Mouse (Mus musculus) embryonic facial prominence, embryonic 13.5 days (tissue): Measurements from ENCODE around the gene Abca17. TPM values are rescaled to one million over a fixed set of nuclear protein-coding genes. Genes with fewer than 3 reads are reported as not detected.
A peak's percentile ranks its signal among the peaks of the same experiment; 100 is the strongest.

ENCODE experiments used
- ATAC-seq: fragments of 200-750 bp; cut with Nextera tagmentation; 2 replicates; pipeline ENCODE4 v1.8.0; 2017; ENCODE audit warnings: low read depth; ENCODE audit not compliant: insufficient number of reproducible peaks, insufficient read depth, low FRiP score, low TSS enrichment
- H3K27ac ChIP-seq: fragments of 300-500 bp; sonication (generic); 2 replicates; pipeline ENCODE4 v1.5.1; 2015; ENCODE audit warnings: moderate library complexity, mild to moderate bottlenecking, inconsistent platforms
- H3K27me3 ChIP-seq: fragments of 300-500 bp; sonication (generic); 2 replicates; pipeline ENCODE4 v1.6.1; 2015; ENCODE audit warnings: mild to moderate bottlenecking, inconsistent platforms
- H3K36me3 ChIP-seq: fragments of 300-500 bp; sonication (generic); 2 replicates; pipeline ENCODE4 v1.6.1; 2015; ENCODE audit warnings: mild to moderate bottlenecking, inconsistent platforms
- H3K4me1 ChIP-seq: fragments of 300-500 bp; sonication (generic); 2 replicates; pipeline ENCODE4 v1.6.1; 2015; ENCODE audit warnings: inconsistent platforms
- H3K4me2 ChIP-seq: fragments of 300-500 bp; sonication (generic); 2 replicates; pipeline ENCODE4 v1.6.1; 2015; ENCODE audit warnings: moderate library complexity, mild to moderate bottlenecking, inconsistent platforms
- H3K4me3 ChIP-seq: fragments of 300-500 bp; sonication (generic); 2 replicates; pipeline ENCODE4 v1.5.1; 2015; ENCODE audit warnings: mild to moderate bottlenecking, inconsistent platforms
- H3K9ac ChIP-seq: fragments of 300-500 bp; sonication (generic); 2 replicates; pipeline ENCODE4 v1.6.1; 2015; ENCODE audit warnings: mild to moderate bottlenecking, inconsistent platforms
- H3K9me3 ChIP-seq: fragments of 300-500 bp; sonication (generic); 2 replicates; pipeline ENCODE4 v1.6.1; 2016; ENCODE audit warnings: inconsistent platforms
- WGBS: fragments of 180-500 bp; shearing (Covaris S2); methylation state at CpG from one replicate; pipeline ENCODE4 v1.1.7; 2015; ENCODE audit warnings: mixed read lengths; 5-methylcytosine and 5-hydroxymethylcytosine counted together
- microRNA-seq: library from miRNA; unstranded; fragments of <30 nt; microRNA quantifications from one replicate; pipeline ENCODE4, GENCODE M21; 2016
- polyA plus RNA-seq: library from polyadenylated mRNA; unstranded; fragments of >200 nt; fragmentation: Nextera tagmentation; extraction: Ambion mirVana; gene quantifications from 2 replicates; pipeline ENCODE4 v1.2.1, GENCODE M21; 2015

Gene Abca17
- polyA plus RNA-seq, 1 experiment from 2014 or later: not detected

DNA sequence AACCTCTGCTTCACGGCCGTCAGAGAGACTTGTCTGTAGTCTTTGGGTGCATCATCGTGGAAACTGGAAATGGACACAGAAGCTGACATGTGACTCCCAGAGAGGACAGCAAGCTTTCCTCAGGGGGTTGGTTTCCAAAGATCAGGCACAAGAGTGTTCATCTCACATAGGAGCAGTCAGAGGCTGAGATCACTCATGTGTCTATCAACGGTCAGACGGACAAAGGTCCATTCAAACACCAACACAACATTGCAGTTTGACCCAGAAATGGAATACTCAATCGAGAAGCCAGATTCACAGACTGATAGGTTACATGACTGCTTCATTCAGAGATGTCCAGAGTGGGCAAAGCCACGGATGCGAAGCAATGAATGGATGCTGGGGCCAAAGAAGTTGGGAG lies 124.1 kb downstream of the Abca17 start:
- Histone ChIP-seq H3K36me3 (peaks cover 91% of the 10 kb centered on the region), H3K27ac (no peak overlapping the region), H3K4me2 (no peak overlapping the region), H3K27me3 (no peaks in the 10 kb centered on the region), H3K9ac (peak overlapping the region; percentile 21; the same call in 1 of the 2 replicates), H3K9me3 (no peaks in the 10 kb centered on the region), H3K4me3 (no peak overlapping the region), H3K4me1 (no peaks in the 10 kb centered on the region)
- 93% methylated on average over 8 of the region's 8 CpGs for WGBS
- no peak for ATAC-seq

DNA sequence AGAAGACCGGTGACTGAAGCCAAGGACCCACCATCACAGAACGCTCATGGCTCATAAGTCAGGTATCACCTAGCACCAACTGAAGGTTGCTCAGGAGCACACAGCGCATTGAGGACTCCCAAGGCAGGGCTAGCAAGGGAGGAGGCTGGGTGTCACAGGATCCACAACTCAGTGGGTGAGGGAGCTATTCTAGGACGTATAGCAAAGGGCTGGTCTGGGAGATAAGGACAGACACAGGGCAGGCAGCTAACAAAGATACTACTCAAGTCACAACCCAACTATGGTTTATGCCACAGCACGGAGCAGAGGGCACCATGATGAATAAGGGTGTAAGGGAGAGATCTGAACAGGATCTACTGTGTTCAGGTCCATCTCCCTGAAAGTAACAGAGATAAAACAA lies 125.0 kb downstream of the Abca17 start:
- Histone ChIP-seq H3K36me3 (peaks cover 83% of the 10 kb centered on the region), H3K9me3 (no peaks in the 10 kb centered on the region), H3K4me2 (no peak overlapping the region), H3K27me3 (no peaks in the 10 kb centered on the region), H3K4me1 (peaks cover 5% of the 10 kb centered on the region), H3K9ac (no peak overlapping the region), H3K4me3 (no peak overlapping the region), H3K27ac (no peak overlapping the region)
- WGBS: 94% methylated on average over 5 of the region's 5 CpGs
- ATAC-seq: no peak

DNA sequence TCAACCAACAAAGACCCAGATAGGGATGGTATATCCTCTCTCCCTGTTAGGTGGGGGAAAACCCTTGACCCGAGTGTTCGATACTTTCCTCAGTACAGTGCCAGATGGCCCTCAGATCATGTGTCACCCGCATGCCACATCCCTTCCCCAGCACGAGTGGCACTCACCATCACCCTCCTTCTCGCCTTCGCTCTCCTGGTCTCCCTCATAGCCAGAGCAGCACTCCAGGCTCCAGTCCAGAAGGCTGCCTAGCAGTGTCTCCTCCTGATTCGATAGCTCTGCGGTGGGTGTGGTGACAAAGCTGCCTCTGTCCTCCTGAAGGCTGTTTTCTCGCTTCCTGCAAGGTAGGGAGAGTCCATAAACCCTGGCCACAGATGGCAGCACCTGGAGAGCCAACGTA lies 126.1 kb downstream of the Abca17 start:
- Histone ChIP-seq H3K36me3 (peaks cover 72% of the 10 kb centered on the region), H3K4me3 (no peak overlapping the region), H3K4me1 (peaks cover 10% of the 10 kb centered on the region), H3K9ac (no peak overlapping the region), H3K4me2 (no peak overlapping the region), H3K9me3 (no peaks in the 10 kb centered on the region), H3K27me3 (no peaks in the 10 kb centered on the region), H3K27ac (no peak overlapping the region)
- ATAC-seq: no peak
- 85% methylated on average over 10 of the region's 10 CpGs for WGBS

GRCm38 (mm10) chr17:24223513-24223912 lies 127.4 kb downstream of the Abca17 start:
- no peaks in the 10 kb centered on the region for H3K9me3 ChIP-seq
- peaks cover 15% of the 10 kb centered on the region for H3K4me1 ChIP-seq
- WGBS: 92% methylated on average over 5 of the region's 5 CpGs
- ATAC-seq: no peak
- H3K4me3 ChIP-seq: no peak overlapping the region
- no peak overlapping the region for H3K27ac ChIP-seq
- H3K27me3 ChIP-seq: no peaks in the 10 kb centered on the region
- H3K4me2 ChIP-seq: no peak overlapping the region
- H3K9ac ChIP-seq: 0 out of 2 replicates have a peak overlapping the region, but pooled peaks have one; percentile 0
- H3K36me3 ChIP-seq: peaks cover 63% of the 10 kb centered on the region

DNA sequence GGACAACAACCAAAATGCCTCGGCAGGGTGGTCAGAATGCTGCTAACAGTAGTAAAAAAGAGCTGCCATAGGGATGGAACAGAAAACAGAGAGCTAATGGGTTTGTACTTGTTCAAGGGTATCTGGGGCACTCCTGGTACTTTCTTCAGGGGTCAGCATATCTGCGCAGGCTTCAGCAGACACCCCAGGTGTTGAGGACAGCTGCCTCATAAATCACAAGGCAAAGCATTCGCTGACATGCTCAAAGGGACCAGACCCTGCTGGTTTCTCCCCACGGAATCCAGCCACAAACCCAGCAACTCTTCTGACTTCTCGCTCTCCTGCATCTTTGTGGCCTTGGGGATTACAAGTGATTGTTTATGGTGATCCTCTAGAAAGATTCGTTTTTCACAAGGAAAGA lies 128.2 kb downstream of the Abca17 start:
- 79% methylated on average over 6 of the region's 6 CpGs for WGBS
- Histone ChIP-seq H3K9ac (0 out of 2 replicates have a peak overlapping the region, but pooled peaks have one; percentile 27), H3K27ac (no peak overlapping the region)

DNA sequence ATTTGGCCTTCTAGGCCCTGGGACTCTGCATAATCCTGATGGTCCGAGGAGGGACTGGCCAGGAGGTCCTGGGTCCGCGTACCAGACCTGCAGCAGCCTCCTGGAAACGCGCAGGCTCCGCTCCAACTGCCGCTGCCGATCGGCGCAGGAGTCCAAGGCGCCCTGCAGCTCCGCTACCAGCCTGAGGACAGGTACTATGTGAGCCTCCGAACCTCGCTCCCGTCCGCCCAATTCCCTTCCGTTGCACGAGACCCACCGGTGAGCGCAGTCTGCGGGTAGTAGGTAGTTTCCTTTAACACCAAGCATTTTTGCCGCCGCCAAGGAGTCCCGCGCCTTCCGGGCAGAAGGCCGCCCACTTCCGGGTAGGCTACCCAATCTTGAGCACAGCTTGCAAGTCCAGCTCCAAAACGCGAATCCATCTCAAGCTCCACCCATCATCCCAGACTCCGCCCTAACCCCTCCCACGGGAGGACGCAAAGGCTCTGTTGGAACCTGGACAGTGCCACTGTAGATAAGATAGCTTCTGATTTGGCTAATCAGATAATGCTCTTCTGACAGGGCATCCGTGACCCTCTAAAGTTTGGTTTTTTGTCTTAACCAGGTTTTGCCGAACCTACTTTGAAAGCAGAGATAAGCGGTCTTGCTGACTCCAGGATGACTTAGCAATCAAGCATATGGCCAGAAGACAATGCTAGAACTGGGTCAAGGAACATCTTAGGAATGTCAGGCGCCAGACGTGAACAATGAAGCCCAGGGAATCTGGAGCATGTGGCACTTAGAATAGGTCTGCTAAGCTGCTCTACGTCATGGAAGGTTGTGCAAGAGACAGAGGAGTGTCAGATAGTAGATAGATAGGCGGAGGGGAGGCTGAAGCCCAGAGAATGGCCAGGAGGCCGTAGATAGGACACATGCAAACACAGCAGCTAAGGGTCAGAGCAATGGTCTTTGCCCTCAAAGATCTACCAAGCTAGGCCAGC lies 130.1 kb downstream of the Abca17 start, which contains the start of gene Tedc2:
TSS of gene Tedc2 (minus strand) at position 417 of the 977 bp plus-strand sequence.
- WGBS: 6% methylated on average over 41 of the region's 41 CpGs
- no peaks in the 10 kb centered on the region for H3K9me3 ChIP-seq
- peak within 1 kb of the TSS; percentile 82 for H3K4me3 ChIP-seq
- H3K9ac ChIP-seq: peak within 1 kb of the TSS; percentile 85
- no peaks in the 10 kb centered on the region for H3K27me3 ChIP-seq
- H3K27ac ChIP-seq: peak within 1 kb of the TSS; percentile 65; the same call in 1 of the 2 replicates
- H3K36me3 ChIP-seq: peaks cover 61% of the 10 kb centered on the region
- ATAC-seq: peak; percentile 86
- peak within 1 kb of the TSS; percentile 92 for H3K4me2 ChIP-seq
- H3K4me1 ChIP-seq: peaks cover 15% of the 10 kb centered on the region

More for the DNA sequence above, 128.2 kb downstream of the Abca17 start:
- Histone ChIP-seq H3K4me1 (peaks cover 15% of the 10 kb centered on the region), H3K36me3 (peaks cover 63% of the 10 kb centered on the region), H3K9me3 (no peaks in the 10 kb centered on the region), H3K4me3 (no peak overlapping the region), H3K27me3 (no peaks in the 10 kb centered on the region), H3K4me2 (no peak overlapping the region)
- ATAC-seq: no peak

- ATAC-seq: no peak
- H3K4me3 ChIP-seq: no peak overlapping the region
- no peak overlapping the region for H3K4me2 ChIP-seq
- 59% methylated on average over 4 of the region's 4 CpGs for WGBS
- peaks cover 22% of the 10 kb centered on the region for H3K4me1 ChIP-seq
- no peak overlapping the region for H3K9ac ChIP-seq
- no peaks in the 10 kb centered on the region for H3K27me3 ChIP-seq
- H3K36me3 ChIP-seq: peaks cover 36% of the 10 kb centered on the region
- H3K9me3 ChIP-seq: no peaks in the 10 kb centered on the region
- no peak overlapping the region for H3K27ac ChIP-seq
Observed at GRCm38 (mm10) chr17:24216836-24217235, 134.0 kb downstream of the Abca17 start.

Small RNA genes lying within 50 kb of the gene (microRNA-seq; reads per million reads assigned to microRNA genes)
- gene Gm24427: not detected
- gene Mir5134: 3.1 reads per million, percentile 11 among the genes with 10 or more reads in this experiment
- 1.1 reads per million for gene Mir6965

Other genes with a start within 250 kb of the Abca17 start
- 35.8 and 37.8 TPM in 2 replicates for gene Pdpk1, start 200.1 kb downstream of the Abca17 start, polyA plus RNA-seq
- gene Amdhd2, start 187.3 kb downstream of the Abca17 start, polyA plus RNA-seq: 34.1 and 41.4 TPM in 2 replicates
- 420 and 448 TPM in 2 replicates for gene Atp6v0c, start 181.4 kb downstream of the Abca17 start, polyA plus RNA-seq
- 10.2 and 10.3 TPM in 2 replicates for gene Tbc1d24, start 145.5 kb downstream of the Abca17 start, polyA plus RNA-seq
- gene Ntn3, start 141.5 kb downstream of the Abca17 start, polyA plus RNA-seq: 13.0 and 14.0 TPM in 2 replicates
- 15.7 and 16.3 TPM in 2 replicates for gene Tedc2, start 130.2 kb downstream of the Abca17 start, polyA plus RNA-seq
- 61.9 and 63.1 TPM in 2 replicates for gene Ccnf, start 99.6 kb downstream of the Abca17 start, polyA plus RNA-seq
- 5.3 and 6.5 TPM in 2 replicates for gene Abca3, start 882 bp upstream of the Abca17 start, polyA plus RNA-seq
- gene Rnps1, start 63.5 kb upstream of the Abca17 start, polyA plus RNA-seq: 296 and 317 TPM in 2 replicates
- gene Eci1, start 75.6 kb upstream of the Abca17 start, polyA plus RNA-seq: 70.6 and 78.0 TPM in 2 replicates
- 3.5 and 5.5 TPM in 2 replicates for gene Dnase1l2, start 92.0 kb upstream of the Abca17 start, polyA plus RNA-seq
- gene E4f1, start 119.2 kb upstream of the Abca17 start, polyA plus RNA-seq: 44.4 and 46.4 TPM in 2 replicates
- 47.4 and 48.7 TPM in 2 replicates for gene Pgp, start 119.3 kb upstream of the Abca17 start, polyA plus RNA-seq
- not detected in 2 replicates for gene Bricd5, start 122.8 kb upstream of the Abca17 start, polyA plus RNA-seq
- 32.5 and 33.2 TPM in 2 replicates for gene Mlst8, start 128.0 kb upstream of the Abca17 start, polyA plus RNA-seq
- 3.5 and 5.4 TPM in 2 replicates for gene Caskin1, start 137.5 kb upstream of the Abca17 start, polyA plus RNA-seq
- gene Traf7, start 176.9 kb upstream of the Abca17 start, polyA plus RNA-seq: 96.1 and 97.1 TPM in 2 replicates
- 2.8 and 3.3 TPM in 2 replicates for gene Rab26, start 183.1 kb upstream of the Abca17 start, polyA plus RNA-seq
- 24.1 and 30.6 TPM in 2 replicates for gene Pkd1, start 198.8 kb upstream of the Abca17 start, polyA plus RNA-seq